Mouse (Mus musculus) thymus, adult 2 months (tissue): ENCODE results near the gene Eif3l. TPM values are rescaled to one million over a fixed set of nuclear protein-coding genes. Genes with fewer than 3 reads are reported as not detected.
A peak's percentile ranks its signal among the peaks of the same experiment; 100 is the strongest.

Experiments used
- DNase-seq: peaks from one replicate; pipeline ENCODE4 v3.0.0; 2021
- H3K27ac ChIP-seq: fragments of 200-500 bp; 2 replicates; pipeline ENCODE4 v1.5.1; 2012; ENCODE audit warnings: low read length, control low read depth; ENCODE audit not compliant: control insufficient read depth, insufficient read depth
- H3K27me3 ChIP-seq: fragments of 200-500 bp; 2 replicates; pipeline ENCODE4 v1.6.1; 2012; ENCODE audit warnings: mild to moderate bottlenecking, low read length, moderate library complexity, mixed read lengths; ENCODE audit not compliant: control insufficient read depth, insufficient read depth
- H3K36me3 ChIP-seq: fragments of 200-500 bp; 2 replicates; pipeline ENCODE4 v1.6.1; 2012; ENCODE audit warnings: mild to moderate bottlenecking, low read length, moderate library complexity; ENCODE audit not compliant: control insufficient read depth, insufficient read depth
- H3K4me1 ChIP-seq: fragments of 200-500 bp; replicated peaks from 2 replicates; pipeline ENCODE4 v1.6.1; 2012; ENCODE audit warnings: low read length; ENCODE audit not compliant: control insufficient read depth, insufficient read depth
- H3K4me3 ChIP-seq: fragments of 200-500 bp; 2 replicates; pipeline ENCODE4 v1.5.1; 2012; ENCODE audit warnings: mild to moderate bottlenecking, low read length, control low read depth, moderate library complexity; ENCODE audit not compliant: control insufficient read depth, insufficient read depth
- CTCF ChIP-seq: fragments of 200-500 bp; IDR thresholded peaks from 2 replicates; pipeline ENCODE4 v1.5.1; 2012; ENCODE audit warnings: mild to moderate bottlenecking, control low read depth, low read length, moderate library complexity, borderline replicate concordance; ENCODE audit not compliant: control insufficient read depth, poor library complexity, insufficient read depth; ENCODE audit errors: extremely low read depth
- POLR2A ChIP-seq: fragments of 200-500 bp; IDR thresholded peaks from 2 replicates; pipeline ENCODE4 v1.6.1; 2012; ENCODE audit warnings: mild to moderate bottlenecking, low read length, control low read depth, moderate library complexity; ENCODE audit not compliant: control insufficient read depth, poor library complexity, insufficient read depth; ENCODE audit errors: extremely low read depth
- WGBS: fragments of 180-500 bp; shearing (Covaris S2); methylation state at CpG from one replicate; pipeline ENCODE4 v1.1.7; 2018; 5-methylcytosine and 5-hydroxymethylcytosine counted together
- polyA plus RNA-seq: library from polyadenylated mRNA; depleted of rRNA; stranded (reverse); fragments of >200 nt; gene quantifications from 2 replicates; pipeline ENCODE4 v1.2.3, GENCODE M21; 2012

The Eif3l gene
- polyA plus RNA-seq, 1 experiment, result 205 TPM

GRCm38 (mm10) chr15:79060887-79061565 is 14.0 kb upstream of the Eif3l start:
- TF ChIP-seq POLR2A (no peak), CTCF (no peak)
- Histone ChIP-seq H3K36me3 (peaks cover 25% of the 10 kb centered on the region), H3K4me1 (peaks cover 2% of the 10 kb centered on the region; the same call in 1 of the 2 replicates), H3K4me3 (no peak overlapping the region), H3K27ac (no peak overlapping the region), H3K27me3 (no peaks in the 10 kb centered on the region)
- 96% methylated on average over 14 of the region's 14 CpGs for WGBS
- DNase-seq, result no peak

GRCm38 (mm10) chr15:79062376-79063159 is 12.4 kb upstream of the Eif3l start, which contains the start of gene Ankrd54:
Ankrd54 (minus strand) TSS chr15:79062893.
- Histone ChIP-seq H3K36me3 (peaks cover 13% of the 10 kb centered on the region; the same call in 1 of the 2 replicates), H3K4me3 (peak within 1 kb of the TSS; percentile 80), H3K4me1 (peaks cover 2% of the 10 kb centered on the region; the same call in 1 of the 2 replicates), H3K27ac (no peak within 1 kb of the TSS), H3K27me3 (no peaks in the 10 kb centered on the region)
- under 1% methylated on average over 80 of the region's 80 CpGs for WGBS
- peak; percentile 96 for DNase-seq
- peak; percentile 13; the same call in 1 of the 2 replicates for TF ChIP-seq CTCF
- TF ChIP-seq POLR2A, result peak; percentile 32; the same call in 1 of the 2 replicates

GRCm38 (mm10) chr15:79063160-79063740 is 11.7 kb upstream of the Eif3l start:
- DNase-seq, result no peak
- Histone ChIP-seq H3K27ac (no peak overlapping the region), H3K4me3 (no peak overlapping the region), H3K36me3 (peaks cover 8% of the 10 kb centered on the region; the same call in 1 of the 2 replicates), H3K4me1 (peaks cover 2% of the 10 kb centered on the region; the same call in 1 of the 2 replicates), H3K27me3 (no peaks in the 10 kb centered on the region)
- 10% methylated on average over 14 of the region's 14 CpGs for WGBS
- TF ChIP-seq POLR2A, result no peak
- TF ChIP-seq CTCF, result no peak

GRCm38 (mm10) chr15:79065086-79065770 is 9.8 kb upstream of the Eif3l start:
- Histone ChIP-seq H3K4me1 (peaks cover 2% of the 10 kb centered on the region; the same call in 1 of the 2 replicates), H3K27me3 (no peaks in the 10 kb centered on the region), H3K4me3 (no peak overlapping the region), H3K27ac (no peak overlapping the region), H3K36me3 (0 out of 2 replicates have a peak, but pooled peaks cover 3% of the 10 kb centered on the region)
- no peak for DNase-seq
- WGBS, result 84% methylated on average over 8 of the region's 8 CpGs
- no peak for TF ChIP-seq POLR2A
- no peak for TF ChIP-seq CTCF

- no peaks in the 10 kb centered on the region for H3K36me3 ChIP-seq
- 90% methylated on average over 2 of the region's 2 CpGs for WGBS
- no peaks in the 10 kb centered on the region for H3K27me3 ChIP-seq
- no peak overlapping the region for H3K4me3 ChIP-seq
- no peak for DNase-seq
- H3K27ac ChIP-seq, result no peak overlapping the region
- TF ChIP-seq POLR2A (no peak), CTCF (no peak)
- peaks cover 2% of the 10 kb centered on the region; the same call in 1 of the 2 replicates for H3K4me1 ChIP-seq
Measured at GRCm38 (mm10) chr15:79066276-79066675, 8.7 kb upstream of the Eif3l start.
